In the genomic region with DNA sequence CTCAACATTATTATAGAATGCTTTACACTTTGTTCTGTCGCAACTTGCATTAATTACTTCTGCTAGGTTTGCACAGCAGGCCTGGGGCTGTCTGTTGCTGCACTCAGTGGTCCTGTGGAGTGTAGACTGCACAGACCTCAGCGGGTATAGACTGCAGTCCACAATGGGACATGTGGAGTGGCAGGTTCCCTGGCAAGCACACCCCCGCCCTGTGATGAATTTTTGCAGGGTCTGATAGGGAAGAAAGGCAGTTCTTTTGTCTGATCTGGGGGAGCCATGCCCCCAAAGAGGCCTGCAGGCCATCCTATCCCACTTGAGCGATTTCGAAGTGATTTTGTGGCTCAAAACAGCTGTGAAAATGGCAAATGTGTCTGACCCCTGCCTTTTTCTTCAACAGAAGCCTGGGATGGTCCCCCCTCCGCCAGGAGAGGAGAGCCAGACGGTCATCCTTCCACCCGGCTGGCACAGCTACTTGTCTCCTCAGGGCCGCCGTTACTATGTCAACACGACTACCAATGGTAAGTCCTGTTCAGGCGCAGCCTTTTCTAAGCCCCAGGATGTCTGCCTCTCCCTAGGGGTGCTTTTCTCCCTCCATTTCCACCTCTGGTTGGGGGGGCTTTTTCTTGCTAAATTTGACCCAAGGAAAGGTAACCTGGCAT, we compare ENCODE assay signal across 14 mouse cellular contexts.
A peak's percentile ranks its signal among the peaks of the same experiment; 100 is the strongest.
DNase-seq lines count a peak whose midpoint lies in the region; ATAC-seq and TF ChIP-seq lines count a peak whose summit lies in the region.
"Had no signal": no experiment of that assay in that cellular context is flagged by ENCODE, and none has a peak within 500 bp of the region (broad histone marks: within the 10 kb centered on the region; RNA-seq: fewer than 3 reads in every experiment).

No protein-coding gene starts in this region.

- intact Hi-C loops in left cerebral cortex, adult 2 months (cut with DNase I): loop anchor here (5.0 kb wide), 1 partner anchor 129 kb away; no protein-coding TSS in a partner anchor

- peak overlapping the region; percentile 6; the same call in 1 of the 2 replicates for H3K4me2 ChIP-seq in forebrain, embryonic 16.5 days (ENCODE audit: low read length)
- H3K4me2 ChIP-seq: liver, embryonic 13.5 days had no signal

- DNase-seq in left cerebral cortex, adult 2 months (ENCODE audit: extremely low spot score in 1 of 2, low spot score in 2 of 2): no peak
- no peak for DNase-seq in left cerebral cortex, adult 18-20 months (ENCODE audit: low spot score in 2 of 2)
- no peak for DNase-seq in midbrain, embryonic 10.5 days (ENCODE audit: low spot score)
- DNase-seq in retina, postnatal 1 day: peak; percentile 65
- no peak for DNase-seq in heart, adult 8-10 months (ENCODE audit: low spot score)
- no peak for DNase-seq in thymus, adult 18-20 months
- DNase-seq: embryo, embryonic 11 days; kidney, postnatal 14 days; liver, embryonic 13.5 days; lung, postnatal 36 days; thymus, postnatal 14 days had no signal

- WGBS in forebrain, embryonic 16.5 days: 26% methylated on average over 12 of the region's 12 CpGs
- 48% methylated on average over 12 of the region's 12 CpGs for WGBS in midbrain, embryonic 10.5 days

- no peaks in the 10 kb centered on the region for H3K9me3 ChIP-seq in forebrain, embryonic 16.5 days (ENCODE audit: control insufficient read depth, low read length)
- no peaks in the 10 kb centered on the region for H3K9me3 ChIP-seq in midbrain, embryonic 10.5 days (replicated peaks)
- H3K9me3 ChIP-seq: heart, embryonic 10.5 days; liver, embryonic 13.5 days had no signal

- no peaks in the 10 kb centered on the region for H3K27me3 ChIP-seq in forebrain, embryonic 16.5 days (replicated peaks; ENCODE audit: control insufficient read depth, insufficient read depth, low read length)
- no peaks in the 10 kb centered on the region for H3K27me3 ChIP-seq in midbrain, embryonic 10.5 days (ENCODE audit: low read depth, poor library complexity, severe bottlenecking)
- H3K27me3 ChIP-seq: liver, embryonic 13.5 days had no signal

- H3K27ac ChIP-seq in left cerebral cortex, adult 2 months: peak overlapping the region; percentile 86
- H3K27ac ChIP-seq in forebrain, embryonic 16.5 days (ENCODE audit: low read length): peak overlapping the region; percentile 62
- peak overlapping the region; percentile 55 for H3K27ac ChIP-seq in midbrain, embryonic 10.5 days (replicated peaks)
- H3K27ac ChIP-seq: heart, embryonic 10.5 days; liver, embryonic 13.5 days had no signal

- 0 out of 2 replicates have a peak overlapping the region, but pooled peaks have one; percentile 4 for H3K4me3 ChIP-seq in left cerebral cortex, adult 2 months
- no peak overlapping the region for H3K4me3 ChIP-seq in forebrain, embryonic 16.5 days (replicated peaks; ENCODE audit: low read length)
- no peak overlapping the region for H3K4me3 ChIP-seq in midbrain, embryonic 10.5 days
- H3K4me3 ChIP-seq: heart, embryonic 10.5 days; liver, embryonic 13.5 days had no signal

- ATAC-seq in forebrain, embryonic 16.5 days: peak; percentile 70
- ATAC-seq in erythroblast, adult 5-6 weeks (replicated peaks; ENCODE audit: low FRiP score, poor library complexity, severe bottlenecking): no peak

- H3K36me3 ChIP-seq in forebrain, embryonic 16.5 days (ENCODE audit: control insufficient read depth, insufficient read depth): no peaks in the 10 kb centered on the region
- no peaks in the 10 kb centered on the region for H3K36me3 ChIP-seq in midbrain, embryonic 10.5 days
- H3K36me3 ChIP-seq: heart, embryonic 10.5 days; liver, embryonic 13.5 days had no signal

- peaks cover 45% of the 10 kb centered on the region for H3K4me1 ChIP-seq in forebrain, embryonic 16.5 days (replicated peaks; ENCODE audit: control insufficient read depth, insufficient read depth, low read length)
- peaks cover 13% of the 10 kb centered on the region for H3K4me1 ChIP-seq in midbrain, embryonic 10.5 days
- H3K4me1 ChIP-seq: heart, embryonic 10.5 days had no signal

- no peak overlapping the region for H3K9ac ChIP-seq in forebrain, embryonic 16.5 days (replicated peaks; ENCODE audit: low read depth, low read length)
- H3K9ac ChIP-seq: liver, embryonic 13.5 days had no signal

- TF ChIP-seq CTCF in left cerebral cortex, adult 2 months (IDR thresholded peaks at IDR 0.05): no peak
